Mouse (Mus musculus): ENCODE data around the gene Psmb2. TPM values are rescaled to one million over a fixed set of nuclear protein-coding genes. Genes with fewer than 3 reads are reported as not detected.

The Psmb2 gene
- polyA plus RNA-seq, 1 experiment = 236 TPM

GRCm38 (mm10) chr4:126647996-126648910 lies 29.2 kb upstream of the Psmb2 start:
- no peaks in the 10 kb centered on the region for H3K36me3 ChIP-seq (ENCODE audit: control insufficient read depth, insufficient read depth)
- H3K4me3 ChIP-seq = no peak overlapping the region
- no peaks in the 10 kb centered on the region for H3K79me2 ChIP-seq (ENCODE audit: control insufficient read depth, insufficient read depth)
- no peak overlapping the region for H3K4me2 ChIP-seq (ENCODE audit: low read depth)
- peaks cover 66% of the 10 kb centered on the region for H3K27me3 ChIP-seq (ENCODE audit: control insufficient read depth, insufficient read depth, insufficient read length)
- no peak for TF ChIP-seq MAX (IDR thresholded peaks at IDR 0.05; ENCODE audit: low read depth)
- TF ChIP-seq E2F4 (IDR thresholded peaks at IDR 0.05; ENCODE audit: insufficient read depth) = no peak
- no peak for TF ChIP-seq TCF3 (IDR thresholded peaks at IDR 0.05; ENCODE audit: insufficient read length, low read depth)
- no peak for TF ChIP-seq SRF (IDR thresholded peaks at IDR 0.05; ENCODE audit: control insufficient read depth, insufficient read length, low read depth)
- TF ChIP-seq REST (IDR thresholded peaks at IDR 0.05; ENCODE audit: insufficient read depth, insufficient read length) = no peak
- H3ac ChIP-seq (ENCODE audit: control insufficient read depth, insufficient read length) = no peak overlapping the region

GRCm38 (mm10) chr4:126653148-126653547 lies 24.3 kb upstream of the Psmb2 start:
- no peak overlapping the region for H3K4me3 ChIP-seq
- peaks cover 71% of the 10 kb centered on the region for H3K27me3 ChIP-seq (ENCODE audit: control insufficient read depth, insufficient read depth, insufficient read length)
- no peak overlapping the region for H3K4me2 ChIP-seq (ENCODE audit: low read depth)
- no peak for TF ChIP-seq TCF12 (IDR thresholded peaks at IDR 0.05; ENCODE audit: insufficient read depth, poor library complexity, severe bottlenecking)
- TF ChIP-seq E2F4 (IDR thresholded peaks at IDR 0.05; ENCODE audit: insufficient read depth) = no peak
- no peak for TF ChIP-seq POLR2A (IDR thresholded peaks at IDR 0.05; ENCODE audit: insufficient read length, low read depth)
- TF ChIP-seq TCF3 (IDR thresholded peaks at IDR 0.05; ENCODE audit: insufficient read length, low read depth) = no peak
- TF ChIP-seq MAX (IDR thresholded peaks at IDR 0.05; ENCODE audit: low read depth) = no peak
- TF ChIP-seq SRF (IDR thresholded peaks at IDR 0.05; ENCODE audit: control insufficient read depth, insufficient read length, low read depth) = no peak
- H3K79me2 ChIP-seq (ENCODE audit: control insufficient read depth, insufficient read depth) = no peaks in the 10 kb centered on the region
- no peak overlapping the region for H3ac ChIP-seq (ENCODE audit: control insufficient read depth, insufficient read length)
- no peaks in the 10 kb centered on the region for H3K36me3 ChIP-seq (ENCODE audit: control insufficient read depth, insufficient read depth)

GRCm38 (mm10) chr4:126655356-126655755 lies 22.1 kb upstream of the Psmb2 start:
- TF ChIP-seq POLR2A (IDR thresholded peaks at IDR 0.05; ENCODE audit: insufficient read length, low read depth) (no peak), REST (IDR thresholded peaks at IDR 0.05; ENCODE audit: insufficient read depth, insufficient read length) (peak; percentile 91)
- Histone ChIP-seq H3K79me2 (ENCODE audit: control insufficient read depth, insufficient read depth) (no peaks in the 10 kb centered on the region), H3K27me3 (ENCODE audit: control insufficient read depth, insufficient read depth, insufficient read length) (peaks cover 68% of the 10 kb centered on the region), H3K4me3 (no peak overlapping the region), H3K36me3 (ENCODE audit: control insufficient read depth, insufficient read depth) (no peaks in the 10 kb centered on the region), H3K4me2 (ENCODE audit: low read depth) (no peak overlapping the region), H3ac (ENCODE audit: control insufficient read depth, insufficient read length) (no peak overlapping the region)

- Histone ChIP-seq H3ac (ENCODE audit: control insufficient read depth, insufficient read length) (no peak overlapping the region), H3K79me2 (ENCODE audit: control insufficient read depth, insufficient read depth) (no peaks in the 10 kb centered on the region), H3K36me3 (ENCODE audit: control insufficient read depth, insufficient read depth) (no peaks in the 10 kb centered on the region), H3K27me3 (ENCODE audit: control insufficient read depth, insufficient read depth, insufficient read length) (peaks cover 61% of the 10 kb centered on the region), H3K4me3 (no peak overlapping the region), H3K4me2 (ENCODE audit: low read depth) (no peak overlapping the region)
- TF ChIP-seq MAX (IDR thresholded peaks at IDR 0.05; ENCODE audit: low read depth) = no peak
- TF ChIP-seq POLR2AphosphoS2 (IDR thresholded peaks at IDR 0.05; ENCODE audit: insufficient read length, low read depth) = no peak
- no peak for TF ChIP-seq TCF12 (IDR thresholded peaks at IDR 0.05; ENCODE audit: insufficient read depth, poor library complexity, severe bottlenecking)
- no peak for TF ChIP-seq CEBPB (IDR thresholded peaks at IDR 0.05; ENCODE audit: insufficient read depth, poor library complexity, severe bottlenecking)
- TF ChIP-seq MYOG (IDR thresholded peaks at IDR 0.05; ENCODE audit: control insufficient read depth in 1 of 3, insufficient read depth in 1 of 3, insufficient read length in 2 of 3, low read depth in 2 of 3) = no peak
- no peak for TF ChIP-seq SRF (IDR thresholded peaks at IDR 0.05; ENCODE audit: control insufficient read depth, insufficient read length, low read depth)
- TF ChIP-seq E2F4 (IDR thresholded peaks at IDR 0.05; ENCODE audit: insufficient read depth) = no peak
- no peak for TF ChIP-seq POLR2A (IDR thresholded peaks at IDR 0.05; ENCODE audit: insufficient read length, low read depth)
- no peak for TF ChIP-seq TCF3 (IDR thresholded peaks at IDR 0.05; ENCODE audit: insufficient read length, low read depth)
- TF ChIP-seq MYOD1 (IDR thresholded peaks at IDR 0.05; ENCODE audit: control insufficient read depth in 1 of 3, insufficient read length in 2 of 3, low read depth in 2 of 3) = no peak
Measured at GRCm38 (mm10) chr4:126661249-126661648, 16.2 kb upstream of the Psmb2 start.

DNA sequence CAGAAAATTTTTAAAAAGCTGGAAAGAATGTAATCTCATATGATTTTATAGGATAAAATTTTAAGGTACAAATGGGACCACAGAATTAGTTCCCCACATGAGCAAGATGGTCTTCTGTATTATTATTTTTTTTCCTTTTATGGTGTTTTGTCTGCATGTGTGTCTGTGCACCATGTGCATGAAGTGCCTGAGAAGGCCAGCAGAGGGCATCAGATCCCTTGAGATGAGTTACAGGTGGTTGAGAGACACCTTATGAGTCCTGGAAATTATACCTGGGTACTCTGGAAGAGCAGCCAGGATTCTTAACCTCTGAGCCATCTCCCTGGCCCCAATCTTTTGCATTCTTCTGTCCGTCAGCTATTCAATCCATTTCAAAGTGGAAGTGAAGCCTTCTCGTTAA lies 10.4 kb upstream of the Psmb2 start:
- no peak overlapping the region for H3K4me2 ChIP-seq (ENCODE audit: low read depth)
- H3ac ChIP-seq (ENCODE audit: control insufficient read depth, insufficient read length) = no peak overlapping the region
- H3K79me2 ChIP-seq (ENCODE audit: control insufficient read depth, insufficient read depth) = no peaks in the 10 kb centered on the region
- no peaks in the 10 kb centered on the region for H3K36me3 ChIP-seq (ENCODE audit: control insufficient read depth, insufficient read depth)
- H3K27me3 ChIP-seq (ENCODE audit: control insufficient read depth, insufficient read depth, insufficient read length) = peaks cover 37% of the 10 kb centered on the region
- no peak for TF ChIP-seq MYOG (IDR thresholded peaks at IDR 0.05; ENCODE audit: control insufficient read depth in 1 of 3, insufficient read depth in 1 of 3, insufficient read length in 2 of 3, low read depth in 2 of 3)
- no peak for TF ChIP-seq MYOD1 (IDR thresholded peaks at IDR 0.05; ENCODE audit: control insufficient read depth in 1 of 3, insufficient read length in 2 of 3, low read depth in 2 of 3)
- no peak for TF ChIP-seq MAX (IDR thresholded peaks at IDR 0.05; ENCODE audit: low read depth)
- TF ChIP-seq TCF12 (IDR thresholded peaks at IDR 0.05; ENCODE audit: insufficient read depth, poor library complexity, severe bottlenecking) = no peak
- no peak for TF ChIP-seq TCF3 (IDR thresholded peaks at IDR 0.05; ENCODE audit: insufficient read length, low read depth)
- TF ChIP-seq E2F4 (IDR thresholded peaks at IDR 0.05; ENCODE audit: insufficient read depth) = no peak
- no peak for TF ChIP-seq POLR2AphosphoS2 (IDR thresholded peaks at IDR 0.05; ENCODE audit: insufficient read length, low read depth)
- H3K4me3 ChIP-seq = no peak overlapping the region
